Mouse (Mus musculus) granulocyte monocyte progenitor cell, adult 5-6 weeks (primary cell): ENCODE measurements around the gene Gpn2. TPM values are rescaled to one million over a fixed set of nuclear protein-coding genes. Genes with fewer than 3 reads are reported as not detected.
A peak's percentile ranks its signal among the peaks of the same experiment; 100 is the strongest.

Experiments
- ATAC-seq: replicated peaks from 2 replicates; pipeline ENCODE4 v1.8.0; 2016; ENCODE audit warnings: mild to moderate bottlenecking, moderate TSS enrichment, inconsistent platforms; ENCODE audit not compliant: poor library complexity, severe bottlenecking
- total RNA-seq, 2 experiments: library from RNA; stranded (forward) in 1 of 2; stranded (reverse) in 1 of 2; fragments of 200-712, 200-1000 nt in 1 of 2; fragments of >200 nt in 1 of 2; fragmentation: Nextera tagmentation in 1 of 2; gene quantifications; 2 replicates each; pipeline ENCODE4 v1.2.3; 2014 to 2017

Gene Gpn2
- total RNA-seq, 2 experiments from 2014 or later: 16.2 to 27.2 TPM

DNA sequence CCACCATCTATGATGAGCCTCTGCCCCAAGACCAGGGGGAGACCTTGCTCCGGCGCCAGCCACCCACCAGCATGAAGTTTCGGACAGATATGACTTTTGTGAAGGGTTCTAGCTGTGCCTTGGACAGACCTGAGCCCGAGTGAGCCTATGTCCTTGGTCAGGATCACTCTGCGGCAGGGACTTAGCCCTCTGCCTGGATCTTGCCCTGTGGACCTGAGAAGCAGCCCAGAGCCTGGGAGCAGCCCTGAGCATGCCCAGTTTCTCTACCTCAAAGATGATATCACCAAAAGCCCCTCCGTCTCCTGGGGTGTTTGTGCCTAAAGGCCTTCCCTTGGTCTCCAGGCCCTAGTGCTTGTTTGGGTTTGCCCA lies 488 bp upstream of the Gpn2 start:
- ATAC-seq: no peak

DNA sequence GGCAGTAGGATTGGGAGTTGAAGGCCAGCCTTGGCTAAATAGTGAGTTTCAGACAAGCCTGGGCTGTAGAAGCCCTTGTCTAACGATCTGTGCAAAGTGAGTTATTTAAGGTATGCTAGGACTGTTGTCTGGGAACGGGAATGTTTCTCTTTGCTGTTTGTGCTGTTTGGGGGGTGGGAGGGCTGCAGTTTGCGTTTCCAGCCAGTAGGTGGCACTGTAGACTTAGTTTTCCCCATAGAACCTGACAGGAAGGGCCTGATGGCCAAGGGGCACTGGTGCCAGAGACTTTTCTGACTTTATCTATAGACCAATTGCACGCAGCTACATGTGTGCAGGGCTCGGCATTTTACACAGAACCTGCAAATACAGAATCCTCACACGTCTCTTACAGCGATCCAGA lies 8.4 kb downstream of the Gpn2 start:
- ATAC-seq: peak; percentile 80

GRCm38 (mm10) chr4:133595538-133595937 lies 11.4 kb downstream of the Gpn2 start:
- ATAC-seq: no peak

DNA sequence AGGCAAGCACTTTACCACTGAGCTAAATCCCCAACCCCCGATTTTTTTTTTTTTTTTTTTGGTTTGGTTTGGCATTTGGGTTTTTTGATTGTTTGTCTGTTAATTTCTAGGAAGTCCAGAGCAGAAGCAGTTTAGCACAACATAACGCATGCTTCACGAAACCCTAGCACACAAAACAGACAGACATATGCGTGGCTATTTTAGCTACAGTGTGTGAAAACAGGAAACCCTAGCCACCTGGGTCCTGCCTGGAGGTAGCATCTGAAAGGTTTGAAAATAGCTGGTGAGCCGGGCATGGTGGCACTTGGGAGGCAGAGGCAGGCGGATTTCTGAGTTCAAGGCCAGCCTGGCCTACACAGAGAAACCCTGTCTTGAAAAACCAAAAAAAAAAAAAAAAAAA lies 11.9 kb downstream of the Gpn2 start:
- no peak for ATAC-seq

DNA sequence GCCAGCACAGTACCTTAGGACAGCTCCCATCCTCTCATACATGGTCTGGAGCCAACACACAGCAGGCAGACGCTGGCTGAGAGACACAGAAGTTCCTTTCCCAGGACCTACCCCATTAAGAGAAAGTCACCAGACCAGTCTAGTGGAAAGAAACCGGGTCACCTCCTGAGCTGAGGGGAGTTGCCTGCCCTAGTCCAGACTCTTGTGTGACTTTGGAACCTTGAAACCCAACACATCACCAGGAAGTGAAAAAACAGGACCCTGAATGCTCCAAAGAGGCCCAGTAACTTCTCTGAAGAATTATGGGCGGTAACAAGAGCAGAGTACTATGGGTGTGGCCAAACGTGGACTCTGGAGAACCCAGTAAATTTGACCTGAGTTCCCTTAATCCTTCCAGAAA lies 14.5 kb downstream of the Gpn2 start:
- ATAC-seq: no peak

DNA sequence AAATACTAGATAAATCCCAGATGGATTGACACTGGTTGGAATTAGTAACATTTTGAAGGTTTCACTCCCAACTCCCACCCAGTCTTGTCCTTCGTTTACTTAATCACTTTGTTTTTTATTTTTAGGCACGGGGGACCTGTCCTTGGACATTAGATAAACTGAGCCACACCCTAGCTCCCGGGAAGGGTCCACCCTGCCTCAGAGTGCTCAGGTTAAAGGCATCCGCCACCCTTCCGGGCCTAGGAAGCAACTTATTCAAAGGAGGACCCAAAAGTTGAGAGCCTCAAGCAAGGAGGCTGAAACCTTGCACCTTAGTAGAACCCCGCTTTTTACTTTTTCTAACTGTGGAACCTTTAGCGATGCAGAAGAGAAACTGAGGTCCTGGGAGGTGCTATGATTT lies 15.0 kb downstream of the Gpn2 start:
- no peak for ATAC-seq

GRCm38 (mm10) chr4:133599571-133600073 lies 15.5 kb downstream of the Gpn2 start:
- peak; percentile 94 for ATAC-seq

GRCm38 (mm10) chr4:133600306-133600705 lies 16.1 kb downstream of the Gpn2 start:
- ATAC-seq: no peak

- peak; percentile 8; the same call in 1 of the 2 replicates for ATAC-seq
These were observed 17.6 kb downstream of the Gpn2 start, which contains the start of gene Sfn for GRCm38 (mm10) chr4:133601721-133602218. Gene Sfn (minus strand): TSS chr4:133602168.

DNA sequence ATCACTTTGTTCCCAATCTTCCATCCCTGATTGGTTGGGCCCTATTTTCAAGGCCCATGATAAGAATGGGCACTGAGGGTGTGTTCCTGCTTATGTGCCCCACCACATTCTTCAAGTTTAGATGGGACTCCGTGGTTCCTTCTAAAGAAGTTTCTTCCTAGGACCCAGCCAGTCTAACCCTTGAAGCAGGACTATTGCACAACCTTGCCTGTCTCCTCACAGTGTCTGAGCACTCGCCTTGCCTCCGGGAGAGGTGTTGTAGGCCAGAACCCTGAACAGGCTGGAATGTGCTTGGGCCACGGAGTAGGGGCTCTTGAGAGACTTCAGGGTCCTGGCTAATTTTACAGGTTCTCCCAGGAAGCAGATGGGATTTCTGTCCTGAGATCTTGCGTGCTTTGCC lies 18.9 kb downstream of the Gpn2 start:
- ATAC-seq: no peak

GRCm38 (mm10) chr4:133604175-133604574 lies 20.0 kb downstream of the Gpn2 start:
- no peak for ATAC-seq

- ATAC-seq: no peak
These were observed 20.7 kb downstream of the Gpn2 start for GRCm38 (mm10) chr4:133604856-133605255.

DNA sequence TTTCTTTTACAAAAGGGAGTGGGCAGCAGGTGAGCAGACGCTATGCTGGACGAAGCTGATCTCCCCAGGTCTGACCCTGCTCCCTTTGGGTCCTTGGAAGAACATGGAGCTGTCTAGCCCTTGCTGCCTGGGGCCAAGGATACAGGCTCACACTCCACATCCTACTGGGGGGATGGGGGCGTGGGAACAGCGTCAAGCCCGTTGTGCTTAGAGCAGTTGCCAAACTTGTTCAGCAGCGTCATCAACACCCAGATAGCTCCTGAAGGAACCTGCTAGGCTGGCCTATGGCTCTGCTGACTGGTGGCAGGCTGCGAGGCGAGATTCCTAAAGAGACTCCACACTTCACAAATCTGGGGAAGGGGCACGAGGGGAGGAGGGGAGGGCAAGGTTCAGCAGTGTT lies 21.2 kb downstream of the Gpn2 start:
- ATAC-seq: no peak

DNA sequence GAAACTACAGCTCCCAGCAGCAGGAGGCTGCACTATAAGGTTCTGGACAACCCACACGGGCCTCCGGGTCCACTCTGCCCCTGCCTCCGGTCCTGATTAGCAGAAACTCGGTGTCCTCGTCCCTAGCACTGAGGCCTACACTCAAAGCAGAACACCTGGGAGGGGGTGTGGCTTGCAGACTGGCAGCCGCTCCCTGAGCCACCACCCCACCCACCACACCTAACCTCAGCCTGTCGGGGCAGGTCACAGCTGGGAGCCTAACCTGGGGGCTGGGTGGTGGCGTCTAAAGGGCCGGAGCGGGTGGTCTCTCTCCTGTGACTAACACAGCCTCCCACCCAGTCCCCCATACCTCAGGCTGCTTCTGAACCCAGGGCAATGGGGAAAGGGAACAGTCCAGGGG lies 23.1 kb downstream of the Gpn2 start:
- ATAC-seq: no peak

DNA sequence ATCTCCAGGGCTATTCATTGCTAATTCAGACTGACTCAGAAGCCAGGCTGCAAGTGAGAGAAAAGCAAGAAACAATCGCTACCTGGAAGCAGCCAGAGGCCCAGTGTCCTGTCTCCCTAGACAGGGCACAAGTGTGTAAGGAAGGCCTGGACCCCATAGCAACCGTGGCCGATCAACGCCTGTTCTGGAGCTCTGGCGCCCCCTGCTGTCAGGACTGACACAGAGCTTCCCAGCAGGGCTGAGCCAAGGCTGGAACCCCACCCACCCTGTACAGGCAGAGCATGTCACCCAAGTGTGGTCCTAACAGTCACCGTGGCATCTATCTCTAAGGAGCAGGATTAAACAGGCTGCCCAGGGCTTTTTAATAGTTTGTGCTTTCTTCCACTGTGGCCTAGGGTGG lies 25.6 kb downstream of the Gpn2 start:
- ATAC-seq: peak; percentile 86

GRCm38 (mm10) chr4:133611815-133612214 lies 27.7 kb downstream of the Gpn2 start:
- no peak for ATAC-seq

DNA sequence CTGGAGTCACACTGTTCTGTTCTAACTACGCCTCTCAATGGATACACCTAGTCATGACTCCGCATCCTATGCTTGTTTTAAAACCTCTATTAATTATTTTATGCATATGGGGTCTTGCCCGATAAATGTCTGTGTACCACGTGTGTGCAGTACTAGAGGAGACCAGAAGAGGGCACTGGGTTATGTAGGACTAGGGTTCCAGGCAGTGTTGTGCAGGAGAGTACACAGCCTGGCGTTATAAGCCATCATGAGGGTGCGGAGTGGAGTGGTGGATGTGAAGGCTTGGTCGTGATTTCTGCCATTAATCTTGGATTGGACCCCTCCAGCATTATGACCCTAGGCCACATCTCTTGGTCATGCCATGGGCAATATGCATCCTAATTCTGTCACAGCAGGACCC lies 28.3 kb downstream of the Gpn2 start:
- ATAC-seq: no peak

DNA sequence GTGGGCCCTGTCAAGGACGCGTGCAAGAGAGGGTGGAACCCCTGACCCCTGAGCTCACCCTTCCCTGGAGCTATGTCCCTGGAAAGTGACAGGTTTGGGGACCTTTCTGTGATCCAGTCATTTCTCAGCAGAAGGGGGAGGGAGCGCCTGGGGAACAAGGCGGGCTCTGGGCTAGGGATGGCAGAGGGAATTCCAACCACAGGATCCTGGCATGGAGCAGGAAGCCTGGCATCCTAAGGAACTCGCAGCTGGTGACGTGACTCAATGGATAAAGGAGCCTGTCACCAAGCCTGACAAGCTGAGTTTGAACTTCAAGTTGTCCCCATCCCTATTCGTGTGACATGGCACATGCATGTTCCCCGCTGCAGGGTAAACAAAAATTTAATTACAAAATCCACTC lies 28.9 kb downstream of the Gpn2 start:
- no peak for ATAC-seq

DNA sequence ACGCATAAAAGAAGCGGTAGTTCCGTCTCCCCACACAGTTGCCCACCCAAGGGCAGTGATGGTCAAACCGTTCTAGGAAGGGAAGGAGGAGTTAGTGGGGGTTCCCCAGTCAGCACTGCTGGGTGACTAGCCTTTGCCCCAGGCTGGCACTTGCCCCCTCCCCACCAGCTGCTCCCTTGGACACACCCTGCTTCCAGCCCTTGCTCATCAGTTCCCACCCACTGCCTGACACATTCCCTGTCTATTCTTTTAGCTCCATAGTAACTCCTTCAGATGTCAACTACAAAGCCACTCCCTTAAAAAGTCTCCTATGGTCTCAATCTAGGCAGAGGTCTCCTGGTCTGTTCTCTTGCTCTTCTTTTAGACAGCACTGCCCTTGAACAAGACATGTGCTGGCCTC lies 29.7 kb downstream of the Gpn2 start:
- no peak for ATAC-seq

DNA sequence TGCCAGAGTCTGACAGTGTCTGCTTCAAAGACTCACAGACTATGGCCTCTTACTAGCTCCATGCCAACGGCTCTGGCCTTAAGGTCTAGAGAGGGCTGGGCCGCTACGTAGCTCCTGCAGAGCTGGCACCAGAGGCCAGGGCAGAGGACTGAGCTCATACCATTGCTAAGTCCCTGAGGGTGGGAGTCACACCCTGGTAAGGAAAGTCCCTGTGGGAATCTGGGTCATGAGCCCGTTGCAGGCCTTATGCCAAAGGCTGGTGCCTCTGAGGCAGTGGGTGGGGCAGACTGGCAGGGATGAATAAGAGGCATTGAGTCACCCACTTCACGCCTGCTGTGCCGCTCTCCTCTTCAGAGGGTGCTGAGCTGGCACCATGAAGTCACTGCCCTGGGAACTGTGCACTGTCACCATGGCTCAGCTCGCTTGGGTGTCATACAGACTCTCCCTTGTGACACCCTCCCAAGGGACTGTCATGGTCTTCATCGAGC lies 30.2 kb downstream of the Gpn2 start:
- ATAC-seq: no peak

- no peak for ATAC-seq
These were observed 31.3 kb downstream of the Gpn2 start for GRCm38 (mm10) chr4:133615416-133615815.

DNA sequence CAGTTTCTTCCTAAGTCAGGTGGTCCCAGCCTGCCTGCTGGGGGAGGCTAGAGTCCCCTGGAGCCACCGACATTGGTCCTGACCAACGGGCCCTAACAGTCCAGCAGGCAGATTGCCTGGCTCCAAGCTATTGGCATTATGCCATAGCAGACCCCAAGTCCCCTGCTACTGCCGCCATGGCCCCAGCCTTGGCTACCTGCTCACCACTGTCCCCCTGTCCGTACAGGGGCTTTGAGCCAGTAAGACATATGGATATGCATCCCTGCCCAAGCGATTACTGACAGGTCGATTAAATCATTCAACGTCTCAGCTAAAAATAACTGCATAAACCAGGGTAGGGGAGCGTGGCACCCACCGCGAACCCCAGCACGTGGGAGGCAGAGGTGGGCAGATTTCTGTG lies 33.8 kb downstream of the Gpn2 start:
- no peak for ATAC-seq
